Mouse (Mus musculus): ENCODE data around the gene Scn11a. TPM values are rescaled to one million over a fixed set of nuclear protein-coding genes. Genes with fewer than 3 reads are reported as not detected.

The Scn11a gene
- total RNA-seq (2021) = under 1 TPM in 1 of 2 experiments, not detected in 1; 0.05 TPM

DNA sequence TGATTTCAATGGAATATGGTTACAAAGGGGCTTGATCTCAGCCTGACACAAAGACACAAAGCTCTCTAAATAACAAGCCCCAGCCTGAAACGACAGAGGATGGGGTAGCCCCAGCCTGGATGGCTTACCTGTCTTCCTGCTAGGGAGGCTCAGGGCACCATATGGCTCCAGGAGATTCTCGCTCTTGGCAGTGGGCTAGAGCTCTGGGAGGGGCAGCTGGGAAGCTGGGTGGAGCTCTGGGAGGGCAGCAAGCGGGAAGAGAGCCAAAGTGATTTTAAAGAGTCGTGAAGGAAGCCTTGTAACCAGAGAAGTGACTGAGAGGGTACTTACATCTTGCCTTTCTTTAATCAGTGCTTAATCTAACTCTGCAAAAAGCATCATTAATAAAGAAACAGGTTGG is at the start of gene Scn11a:
Gene Scn11a (minus strand): TSS at position 160 of the 400 bp plus-strand sequence.
- intact Hi-C loops (cut with DNase I) = no loop called here
- no peak for DNase-seq (ENCODE audit: low spot score)

DNA sequence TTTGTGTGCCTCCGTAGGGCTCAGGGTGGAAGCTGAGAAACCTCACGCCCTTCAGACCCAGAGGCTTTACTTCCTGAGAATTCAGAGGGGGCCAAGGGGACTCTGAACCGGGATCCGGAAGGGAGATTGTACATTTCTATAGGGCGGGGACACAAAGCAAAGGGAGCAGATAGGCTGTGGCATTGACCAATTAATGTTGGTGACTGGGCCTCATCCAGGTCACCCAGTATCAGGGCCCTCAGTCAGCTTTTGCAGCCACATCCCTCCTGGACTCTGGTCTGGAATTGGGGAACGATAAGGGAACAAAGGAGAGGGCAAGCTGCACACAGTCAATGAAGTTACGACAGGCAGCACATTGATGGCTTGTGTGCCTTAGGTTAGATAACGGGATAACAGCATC is 28.9 kb upstream of the Scn11a start:
- intact Hi-C loops (cut with DNase I) = no loop called here
- no peak for DNase-seq (ENCODE audit: low spot score)

DNA sequence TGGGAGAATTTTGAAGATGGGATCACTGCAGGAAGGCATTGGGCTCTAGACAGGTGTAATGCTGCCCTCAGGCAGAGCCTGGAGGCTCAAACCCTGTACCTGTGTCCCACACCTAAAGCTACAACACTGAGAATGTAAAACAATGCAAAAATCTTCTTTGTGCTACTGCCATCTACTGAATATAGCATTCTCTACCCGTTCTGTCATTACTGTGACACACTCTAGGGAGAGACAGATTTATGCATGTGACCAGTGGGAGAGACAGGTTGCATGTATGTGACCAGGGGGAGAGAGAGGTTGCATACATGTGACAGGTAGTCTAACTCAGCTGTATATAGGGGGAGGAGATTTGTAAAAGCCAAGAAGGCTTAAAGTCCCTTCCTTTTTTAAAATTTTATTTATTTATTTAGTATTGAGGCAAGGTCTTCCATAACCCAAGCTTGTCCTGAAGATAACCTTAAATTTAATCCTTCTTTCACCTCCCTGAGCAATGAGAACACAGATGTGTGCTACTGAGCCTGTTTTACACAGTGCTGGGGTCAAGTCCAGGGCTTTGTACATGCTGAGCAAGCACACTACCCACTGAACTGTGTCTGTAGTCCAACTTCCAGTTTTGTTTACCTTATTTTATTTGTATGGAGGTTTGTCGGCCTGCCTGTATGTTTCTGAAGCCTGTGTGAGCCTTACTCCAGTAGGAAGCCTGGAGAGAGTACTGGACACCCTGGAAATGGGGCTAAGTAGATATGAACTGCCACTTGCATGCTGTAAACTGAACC is 28.0 kb upstream of the Scn11a start:
- intact Hi-C loops (cut with DNase I) = no loop called here
- DNase-seq (ENCODE audit: low spot score) = no peak

DNA sequence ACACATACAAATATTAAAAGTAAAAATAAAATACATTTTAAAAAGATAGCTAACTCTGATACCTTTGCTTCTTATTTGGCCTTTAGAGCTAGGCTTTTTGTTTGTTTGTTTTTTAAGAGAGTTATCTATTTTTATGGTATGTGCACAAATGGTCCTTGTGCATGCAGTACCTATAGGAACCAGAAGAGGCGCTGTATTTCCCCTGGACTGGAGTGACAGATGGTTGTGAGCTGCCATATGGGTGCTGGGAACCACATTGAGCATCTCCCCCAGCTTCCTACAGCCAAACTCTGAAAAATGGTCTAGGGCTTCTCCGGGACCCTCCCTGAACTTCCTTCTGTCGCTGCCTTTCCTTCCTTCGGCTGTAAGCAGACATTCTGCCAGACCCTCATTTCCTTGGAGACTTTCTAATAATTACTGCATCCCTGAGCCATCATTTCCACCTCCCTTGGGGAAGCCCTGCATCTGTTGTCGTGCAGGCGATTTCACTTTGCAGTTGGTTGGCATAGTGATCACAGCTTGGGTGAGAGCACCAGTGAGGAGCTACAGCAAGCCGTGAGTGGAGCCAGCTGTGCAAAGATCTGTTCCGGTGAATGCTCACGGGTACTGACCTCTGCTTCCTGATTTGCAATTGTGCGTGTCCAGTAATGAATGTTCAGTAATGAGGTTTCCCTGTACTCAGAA is 27.2 kb upstream of the Scn11a start:
- intact Hi-C loops (cut with DNase I) = no loop called here
- DNase-seq (ENCODE audit: low spot score) = no peak

DNA sequence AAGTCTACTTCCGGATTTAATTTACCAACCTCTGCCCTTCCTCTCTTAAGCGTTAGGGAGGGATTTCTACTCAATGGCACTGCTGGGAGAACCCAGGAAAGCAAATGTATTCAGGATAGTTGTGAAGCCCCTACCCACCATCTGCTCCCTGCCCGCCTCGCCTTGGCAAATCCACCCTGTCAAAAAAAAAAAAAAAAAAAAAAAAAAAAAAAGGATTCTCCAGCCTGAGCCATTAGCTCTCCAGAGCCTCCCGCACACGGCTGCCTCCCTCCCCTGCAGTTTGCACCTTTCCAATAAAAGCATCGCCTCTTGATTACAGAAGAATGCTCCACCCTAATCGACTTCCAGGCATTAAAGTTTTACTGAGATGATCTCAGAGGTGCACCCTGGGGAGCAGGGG is 24.0 kb upstream of the Scn11a start:
- intact Hi-C loops (cut with DNase I) = no loop called here
- DNase-seq (ENCODE audit: low spot score) = no peak

DNA sequence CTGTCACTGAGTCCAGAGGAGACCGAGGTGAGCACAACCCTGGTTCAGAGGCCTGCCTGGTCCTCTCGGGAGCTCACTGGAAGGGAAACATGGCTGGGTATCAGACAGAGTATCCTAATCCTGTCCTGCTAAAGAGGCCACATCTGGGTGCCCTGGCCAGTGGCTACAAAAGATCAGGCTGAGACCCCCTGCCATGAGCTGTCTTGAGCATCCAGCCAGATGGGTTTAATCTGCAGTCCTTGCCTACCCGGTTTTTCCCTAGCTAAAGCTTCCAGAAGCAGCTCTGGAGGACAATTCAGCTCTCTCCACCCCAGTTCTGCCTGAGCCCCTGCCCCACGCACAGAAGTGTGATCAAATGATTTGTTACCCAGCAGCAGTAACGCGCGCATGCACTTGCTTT is 23.4 kb upstream of the Scn11a start:
- no peak for DNase-seq (ENCODE audit: low spot score)
- intact Hi-C loops (cut with DNase I) = no loop called here

DNA sequence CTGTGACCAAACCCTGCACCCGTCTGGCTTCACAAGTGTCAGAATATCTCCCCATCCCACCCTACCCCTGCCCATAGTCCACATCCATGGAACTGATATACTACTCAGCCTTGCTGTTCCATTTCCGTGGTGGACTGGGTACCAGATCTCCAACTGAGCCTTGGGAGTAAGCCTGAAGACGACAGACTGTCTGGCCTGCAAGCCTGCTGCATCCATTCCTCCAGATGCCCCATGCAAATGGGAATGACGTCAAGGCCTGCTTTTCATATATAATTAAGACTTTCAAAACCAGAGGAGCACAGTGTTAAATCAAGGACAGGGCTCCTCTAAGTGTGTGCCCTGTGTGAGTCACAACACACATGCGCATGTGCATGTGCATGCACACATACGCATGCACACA is 21.9 kb upstream of the Scn11a start:
- DNase-seq (ENCODE audit: low spot score) = no peak
- intact Hi-C loops (cut with DNase I) = no loop called here

DNA sequence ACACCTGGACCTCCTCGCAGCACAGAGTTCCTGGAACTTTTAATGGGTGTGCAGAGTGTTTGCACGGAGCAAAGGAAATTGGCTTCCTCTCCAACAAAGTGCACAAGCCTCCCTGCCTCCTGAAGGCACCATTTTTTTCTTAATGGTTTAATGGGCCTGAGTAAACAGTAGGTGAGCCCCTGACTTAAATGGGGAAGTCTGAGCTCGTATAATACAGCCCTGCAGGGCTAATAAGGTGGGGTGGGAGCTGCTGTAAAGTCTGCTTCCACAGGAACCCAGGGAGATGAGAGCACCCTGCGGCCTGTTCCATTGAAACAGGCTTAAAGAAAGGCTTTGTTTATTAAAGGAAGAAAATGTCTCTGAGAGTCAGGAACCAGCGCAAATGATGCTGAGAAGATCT is 19.5 kb upstream of the Scn11a start:
- no peak for DNase-seq (ENCODE audit: low spot score)
- intact Hi-C loops (cut with DNase I) = no loop called here

DNA sequence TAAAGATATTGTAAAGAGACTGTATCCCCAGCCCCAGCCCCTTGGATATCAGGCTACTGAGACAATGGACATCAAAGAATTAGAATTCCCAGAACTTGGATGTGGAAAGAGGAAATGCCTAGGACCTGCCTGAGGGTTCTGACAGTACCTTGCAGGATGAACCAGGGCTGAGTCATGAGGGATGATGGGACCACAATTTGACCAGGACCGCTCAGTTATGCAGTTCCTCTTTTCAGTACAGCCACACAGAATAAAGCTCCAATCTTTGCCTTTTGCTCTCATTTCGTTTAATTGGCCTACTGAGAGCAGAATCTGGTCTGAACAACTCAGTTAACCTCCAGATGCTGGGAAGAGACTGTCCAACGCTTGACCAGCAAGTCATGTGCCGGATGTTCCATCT is 18.3 kb upstream of the Scn11a start:
- no peak for DNase-seq (ENCODE audit: low spot score)
- intact Hi-C loops (cut with DNase I) = no loop called here

DNA sequence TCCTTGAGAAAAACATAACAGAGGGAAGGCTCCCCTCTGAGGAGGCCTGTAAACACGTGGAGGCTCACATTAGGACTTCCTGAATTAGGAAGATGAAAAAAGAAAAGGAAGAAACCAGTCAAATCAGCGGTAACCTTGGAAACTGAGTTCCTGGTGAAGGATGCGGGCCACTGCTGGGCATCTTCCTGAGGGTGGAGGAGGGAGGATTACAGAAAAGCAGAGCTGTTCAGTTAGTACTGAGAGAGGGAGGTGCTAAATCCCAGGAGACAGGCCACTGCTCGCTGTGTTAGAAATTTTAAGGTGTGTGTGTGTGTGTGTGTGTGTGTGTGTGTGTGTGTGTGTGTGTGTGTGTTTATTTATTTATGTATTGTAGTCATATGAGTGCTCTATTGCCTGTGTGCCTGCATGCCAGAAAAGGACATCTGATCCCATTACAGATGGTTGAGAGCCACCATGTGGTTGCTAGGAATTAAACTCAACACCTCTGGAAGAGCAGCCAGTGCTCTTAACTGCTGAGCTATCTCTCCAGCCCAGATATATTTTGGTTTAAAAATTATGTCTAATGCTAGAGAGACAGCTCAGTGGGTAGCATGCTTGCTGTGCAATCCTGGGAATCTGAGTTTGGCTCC is 17.4 kb upstream of the Scn11a start:
- intact Hi-C loops (cut with DNase I) = no loop called here

DNA sequence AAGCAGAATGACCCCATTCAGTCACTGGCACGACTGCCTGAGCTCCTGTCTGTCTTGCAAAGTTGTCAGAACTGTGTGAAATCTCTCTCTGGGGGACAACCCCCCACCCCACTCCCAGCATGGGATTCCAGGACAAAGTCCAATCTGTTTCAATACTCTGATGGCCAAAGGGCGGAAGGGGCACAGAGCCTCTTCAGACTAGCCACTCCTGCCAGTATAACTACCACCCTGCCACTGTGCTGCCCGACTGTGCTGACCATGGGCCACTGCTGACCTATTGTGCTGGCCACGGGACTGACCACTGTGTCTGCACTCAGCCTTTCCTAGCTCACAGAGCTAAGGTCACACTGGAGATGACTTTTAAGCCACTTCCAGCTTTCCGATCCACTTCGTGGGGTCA is 16.8 kb upstream of the Scn11a start:
- intact Hi-C loops (cut with DNase I) = no loop called here
- DNase-seq (ENCODE audit: low spot score) = no peak

More for the DNA sequence above, 17.4 kb upstream of the Scn11a start:
- no peak for DNase-seq (ENCODE audit: low spot score)

DNA sequence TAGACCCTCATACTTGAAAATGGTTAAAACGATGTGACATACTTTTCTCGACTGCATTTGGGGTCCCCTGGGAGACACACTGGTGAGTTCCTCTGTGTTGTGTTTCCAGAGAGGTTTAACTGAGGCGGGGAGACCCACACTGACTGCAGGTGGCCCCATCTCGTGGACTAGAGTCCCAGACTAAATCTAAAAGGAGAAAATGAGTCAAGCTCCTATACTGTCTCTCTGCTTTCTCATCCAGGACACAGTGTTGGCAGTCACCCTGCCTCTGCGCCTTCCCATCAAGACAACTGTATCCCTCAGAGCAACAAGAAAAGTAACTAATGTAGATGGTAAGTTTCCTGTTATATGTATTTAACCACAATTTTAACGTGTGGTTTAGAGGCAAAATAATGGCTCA is 15.9 kb upstream of the Scn11a start:
- intact Hi-C loops (cut with DNase I) = no loop called here

DNA sequence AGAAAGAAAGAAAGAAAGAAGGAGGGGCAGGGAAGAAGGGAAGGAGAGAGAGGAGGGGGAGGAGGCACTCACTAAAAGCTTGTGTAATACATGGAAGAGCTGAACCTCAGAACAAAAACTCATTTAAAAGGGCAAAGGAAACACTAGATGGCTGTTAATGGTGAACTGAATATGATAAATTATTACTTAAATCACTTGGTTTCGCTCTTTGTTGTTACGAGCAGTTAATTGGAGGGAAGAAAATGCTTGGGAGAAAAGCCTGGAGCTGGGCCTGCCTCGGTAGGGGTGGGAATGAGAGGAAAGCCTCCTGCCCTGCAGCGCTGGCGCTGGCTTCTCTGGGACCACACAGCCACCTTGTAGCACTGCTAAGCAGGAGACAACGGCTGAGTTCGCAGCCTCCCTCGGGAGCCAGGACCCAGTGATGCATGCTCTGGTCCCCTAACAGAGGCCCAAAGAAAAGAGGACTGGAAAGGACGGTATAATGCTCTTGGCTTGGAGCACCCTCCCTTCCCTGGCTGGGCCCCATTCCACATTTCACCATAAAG is 10.4 kb upstream of the Scn11a start:
- intact Hi-C loops (cut with DNase I) = no loop called here
- no peak for DNase-seq (ENCODE audit: low spot score)

More for the DNA sequence above, 15.9 kb upstream of the Scn11a start:
- no peak for DNase-seq (ENCODE audit: low spot score)

DNA sequence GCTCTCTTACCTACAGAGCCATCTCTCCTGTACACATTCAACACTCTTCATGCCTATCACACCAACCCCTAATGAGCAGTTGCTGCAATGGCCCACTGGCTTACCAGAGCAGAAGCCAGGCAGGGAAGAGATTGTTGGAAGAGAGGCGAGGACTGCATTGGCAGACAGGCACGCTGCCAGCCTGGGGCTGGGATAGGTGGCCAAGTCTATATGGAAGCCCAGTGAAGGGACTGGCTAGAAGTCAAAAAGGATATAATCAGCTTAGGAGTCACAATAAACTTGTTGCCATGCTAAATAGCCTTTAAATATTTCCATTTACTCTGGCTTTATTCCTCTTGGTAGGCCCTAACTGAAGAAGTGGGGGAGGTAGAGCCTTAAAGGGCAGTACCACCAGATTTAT is 5.7 kb upstream of the Scn11a start:
- DNase-seq (ENCODE audit: low spot score) = no peak
- intact Hi-C loops (cut with DNase I) = no loop called here

DNA sequence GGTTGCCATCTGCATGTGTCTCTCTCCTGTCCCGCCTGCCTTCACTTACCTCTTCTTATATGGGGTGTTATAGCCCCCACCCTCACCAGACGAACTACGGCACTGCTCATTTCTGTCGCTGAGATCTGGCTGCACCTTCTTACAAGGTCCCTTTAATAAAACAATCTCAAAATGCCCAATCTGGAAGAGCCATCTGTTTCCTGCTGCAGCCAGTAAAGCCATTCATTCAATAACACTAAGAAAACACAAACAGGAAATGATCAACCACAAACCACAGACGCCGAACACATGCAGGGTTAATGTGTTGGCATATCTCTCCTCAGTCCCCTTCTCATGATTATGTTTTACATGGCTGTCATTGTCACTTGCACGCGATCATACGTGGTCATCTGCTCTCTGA is 1.5 kb downstream of the Scn11a start:
- intact Hi-C loops (cut with DNase I) = no loop called here
- DNase-seq (ENCODE audit: low spot score) = no peak

DNA sequence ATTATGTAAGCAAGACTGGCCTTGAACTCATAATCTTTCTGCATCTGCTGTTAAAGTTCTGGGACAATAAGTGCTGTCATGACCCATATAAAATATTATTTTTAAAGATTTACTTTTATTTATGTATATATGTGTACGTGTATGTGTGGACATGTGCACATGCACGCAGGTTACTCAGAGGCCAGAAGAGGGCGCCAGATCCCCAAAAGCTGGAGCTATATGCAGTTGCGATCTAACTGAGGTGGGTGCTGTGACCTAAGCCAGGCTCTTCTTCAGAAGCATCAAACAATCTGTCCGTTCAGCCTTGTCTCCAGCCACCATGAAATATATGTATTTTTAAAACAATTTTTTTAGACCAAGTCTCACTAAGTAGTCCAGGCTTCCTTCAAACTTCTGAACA is 11.6 kb downstream of the Scn11a start:
- intact Hi-C loops (cut with DNase I) = no loop called here

DNA sequence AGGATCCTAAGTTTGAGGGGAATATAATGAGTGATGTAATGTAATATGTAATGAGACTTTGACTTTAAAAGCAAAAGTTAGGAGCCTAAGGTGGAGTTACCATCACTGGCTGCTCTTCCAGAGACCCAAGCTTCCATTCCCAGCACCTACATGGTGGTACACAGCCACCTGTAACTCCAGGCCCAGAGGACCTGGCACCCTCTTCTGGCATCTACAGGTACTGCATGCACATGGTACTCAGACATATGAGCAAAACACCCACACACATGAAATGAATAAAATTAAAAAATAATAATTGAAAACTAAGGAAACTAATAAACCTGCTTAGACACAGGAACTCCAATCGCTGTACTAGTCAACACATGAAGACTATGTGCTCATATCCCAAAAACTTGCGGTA is 18.8 kb downstream of the Scn11a start:
- no peak for DNase-seq (ENCODE audit: low spot score)
- intact Hi-C loops (cut with DNase I) = no loop called here

More for the DNA sequence above, 11.6 kb downstream of the Scn11a start:
- DNase-seq (ENCODE audit: low spot score) = no peak

DNA sequence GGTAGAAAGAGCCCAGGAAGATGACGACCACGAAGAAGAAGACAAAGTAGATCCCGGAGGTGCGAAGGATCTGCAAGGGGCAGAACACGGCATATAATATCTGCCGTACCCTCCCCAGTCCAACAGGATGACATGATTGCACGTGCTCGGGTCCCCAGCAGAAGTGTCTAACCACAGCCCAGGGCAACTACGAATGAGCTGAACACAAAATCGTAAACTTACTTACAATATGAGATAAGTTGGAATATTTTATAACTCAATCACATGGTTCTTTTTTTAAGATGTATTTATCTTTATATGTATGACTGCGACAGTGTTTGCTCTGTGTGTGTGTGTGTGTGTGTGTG is 20.8 kb downstream of the Scn11a start:
- DNase-seq (ENCODE audit: low spot score) = no peak
- intact Hi-C loops (cut with DNase I) = no loop called here

DNA sequence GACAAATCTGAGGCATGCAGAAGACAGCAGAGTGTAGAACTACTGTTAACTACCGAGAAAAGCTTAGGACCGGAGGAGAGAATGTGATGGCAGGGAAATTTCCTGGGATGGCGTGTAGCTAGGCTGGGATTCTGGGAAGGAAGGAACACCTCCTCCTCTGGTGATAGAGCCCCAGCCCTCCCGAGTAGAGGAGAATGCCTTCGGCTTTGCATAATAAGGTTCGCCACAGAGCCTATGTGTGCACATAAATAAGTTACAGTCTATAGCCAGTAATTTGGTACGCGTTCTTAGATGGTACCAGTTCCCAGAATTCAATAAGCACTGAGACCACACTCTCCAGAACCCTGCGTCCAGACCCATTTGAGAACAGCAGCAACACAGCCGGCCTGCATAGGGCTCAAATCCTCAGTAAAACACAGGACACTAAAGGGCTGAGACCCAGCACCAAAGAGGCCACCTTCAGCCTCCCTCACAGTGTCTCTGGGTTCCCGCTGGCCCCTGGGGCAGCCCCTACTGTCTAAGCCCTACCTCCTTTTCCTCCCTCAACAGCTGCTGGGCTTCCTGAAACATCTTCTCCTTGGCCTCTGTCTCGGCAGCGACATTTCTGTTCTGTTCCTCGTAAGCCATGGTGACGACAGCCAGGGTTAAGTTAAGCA is 21.3 kb downstream of the Scn11a start:
- DNase-seq (ENCODE audit: low spot score) = no peak
- intact Hi-C loops (cut with DNase I) = no loop called here

DNA sequence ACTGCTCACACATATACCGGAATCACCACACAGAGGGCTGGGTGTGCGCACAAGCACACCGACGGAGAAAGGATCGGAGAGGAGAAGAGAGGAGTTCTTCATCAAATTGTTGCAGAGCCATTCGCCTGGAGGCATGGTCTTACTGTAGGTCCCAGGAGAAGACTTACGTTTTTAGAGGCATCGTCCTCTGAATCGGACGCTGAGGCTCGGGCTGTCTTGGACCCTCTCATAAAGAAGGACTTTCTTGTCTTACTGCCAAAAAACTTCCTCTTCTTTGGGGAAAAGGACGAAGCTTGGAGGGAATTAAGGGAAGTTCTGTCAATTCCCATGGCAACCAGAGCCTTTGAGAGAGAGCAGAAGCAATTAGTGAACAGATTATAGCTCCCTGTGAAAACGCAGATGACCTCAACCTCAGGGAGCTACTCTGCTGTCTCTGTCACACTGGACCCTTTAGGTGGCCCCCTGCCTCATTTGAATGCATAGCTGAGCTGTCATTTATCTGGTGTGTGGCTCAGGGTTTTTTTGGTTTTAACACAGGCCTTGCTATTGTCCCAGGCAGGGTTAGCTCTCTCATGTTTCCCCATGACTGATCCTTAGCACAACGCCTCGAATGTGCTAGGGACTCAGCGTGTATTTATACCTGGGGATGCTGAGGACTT is 22.0 kb downstream of the Scn11a start:
- intact Hi-C loops (cut with DNase I) = no loop called here
- no peak for DNase-seq (ENCODE audit: low spot score)

Measured in heart, postnatal 25 days (tissue).